10 mouse cellular contexts compared by ENCODE assay signal in the genomic region with DNA sequence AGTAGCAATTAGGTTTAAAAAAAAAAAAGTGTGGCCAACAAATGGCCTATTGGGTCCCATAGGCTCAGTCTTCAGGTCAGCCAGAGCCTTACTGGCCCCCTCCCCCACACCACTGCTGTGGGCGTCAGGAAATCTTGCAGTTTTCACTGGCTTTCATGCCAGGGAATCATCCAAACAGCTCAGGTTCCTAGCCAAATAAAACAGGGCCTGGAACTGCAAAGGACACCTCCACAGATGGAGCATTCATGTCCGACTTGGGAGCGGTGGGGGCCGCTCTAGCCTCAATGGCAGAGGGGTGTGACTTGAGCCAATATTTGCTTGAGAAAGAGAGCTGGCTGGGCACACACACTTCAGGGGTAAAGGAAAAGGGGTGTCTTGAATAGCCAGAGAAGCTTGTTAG. TPM values are rescaled to one million over a fixed set of nuclear protein-coding genes. Genes with fewer than 3 reads are reported as not detected.
A peak's percentile ranks its signal among the peaks of the same experiment; 100 is the strongest.
DNase-seq lines count a peak whose midpoint lies in the region; ATAC-seq and TF ChIP-seq lines count a peak whose summit lies in the region.
"Had no signal": no experiment of that assay in that cellular context is flagged by ENCODE, and none has a peak within 500 bp of the region (broad histone marks: within the 10 kb centered on the region; RNA-seq: fewer than 3 reads in every experiment).

No protein-coding gene starts in this region.

- no peak for TF ChIP-seq EP300 in heart, postnatal 0 days (IDR thresholded peaks at IDR 0.05; ENCODE audit: low read depth)

- H3K4me3 ChIP-seq in heart, postnatal 0 days (ENCODE audit: low read depth, low read length) = no peak overlapping the region
- H3K4me3 ChIP-seq in embryonic facial prominence, embryonic 11.5 days (ENCODE audit: low read depth, low read length) = no peak overlapping the region
- no peak overlapping the region for H3K4me3 ChIP-seq in hindbrain, postnatal 0 days (ENCODE audit: low read length)
- H3K4me3 ChIP-seq: neural tube, embryonic 12.5 days had no signal

- H3K9me3 ChIP-seq in heart, postnatal 0 days (replicated peaks; ENCODE audit: control insufficient read depth, low read length) = no peaks in the 10 kb centered on the region
- H3K9me3 ChIP-seq in embryonic facial prominence, embryonic 11.5 days (replicated peaks; ENCODE audit: control insufficient read depth, low read length) = no peaks in the 10 kb centered on the region
- no peaks in the 10 kb centered on the region for H3K9me3 ChIP-seq in hindbrain, postnatal 0 days (ENCODE audit: low read length)
- H3K9me3 ChIP-seq: neural tube, embryonic 12.5 days had no signal

- H3K4me2 ChIP-seq in heart, postnatal 0 days (ENCODE audit: low read depth, low read length) = 0 out of 2 replicates have a peak overlapping the region, but pooled peaks have one; percentile 6
- H3K4me2 ChIP-seq in embryonic facial prominence, embryonic 11.5 days (ENCODE audit: low read depth, low read length) = no peak overlapping the region
- H3K4me2 ChIP-seq in hindbrain, postnatal 0 days (ENCODE audit: low read depth, low read length) = no peak overlapping the region
- H3K4me2 ChIP-seq: neural tube, embryonic 12.5 days had no signal

- H3K27ac ChIP-seq in heart, postnatal 0 days (ENCODE audit: low read depth) = peak overlapping the region; percentile 52
- H3K27ac ChIP-seq in embryonic facial prominence, embryonic 11.5 days (replicated peaks; ENCODE audit: low read depth, low read length) = no peak overlapping the region
- peak overlapping the region; percentile 74 for H3K27ac ChIP-seq in hindbrain, postnatal 0 days
- H3K27ac ChIP-seq: neural tube, embryonic 12.5 days had no signal

- no peak for DNase-seq in heart, postnatal 0 days (ENCODE audit: low spot score)
- DNase-seq in heart, adult 8-10 months (ENCODE audit: low spot score) = no peak
- peak; percentile 19 for DNase-seq in embryonic facial prominence, embryonic 11.5 days (ENCODE audit: low spot score)
- DNase-seq in hindbrain, postnatal 0 days (ENCODE audit: low spot score) = peak; percentile 67
- peak; percentile 67 for DNase-seq in lung, postnatal 25 days (ENCODE audit: low spot score)
- DNase-seq in spleen, postnatal 14 days (ENCODE audit: low spot score in 2 of 2) = no peak
- no peak for DNase-seq in left cerebral cortex, adult 18-20 months (ENCODE audit: low spot score in 2 of 2)
- no peak for DNase-seq in urinary bladder, adult 18-20 months (ENCODE audit: low spot score in 2 of 2)

- TF ChIP-seq CTCF in heart, postnatal 0 days (IDR thresholded peaks at IDR 0.05; ENCODE audit: low read depth) = no peak
- no peak for TF ChIP-seq CTCF in hindbrain, postnatal 0 days (IDR thresholded peaks at IDR 0.05; ENCODE audit: low read depth)

- peaks cover 32% of the 10 kb centered on the region for H3K4me1 ChIP-seq in heart, postnatal 0 days (ENCODE audit: control insufficient read depth, insufficient read depth)
- H3K4me1 ChIP-seq in embryonic facial prominence, embryonic 11.5 days (ENCODE audit: control insufficient read depth, insufficient read depth, low read length) = no peaks in the 10 kb centered on the region
- H3K4me1 ChIP-seq in hindbrain, postnatal 0 days (ENCODE audit: insufficient read depth, low read length) = peaks cover 18% of the 10 kb centered on the region
- H3K4me1 ChIP-seq: neural tube, embryonic 12.5 days had no signal

- H3K27me3 ChIP-seq in heart, postnatal 0 days (ENCODE audit: control insufficient read depth, insufficient read depth, low read length) = no peaks in the 10 kb centered on the region
- H3K27me3 ChIP-seq in embryonic facial prominence, embryonic 11.5 days (ENCODE audit: control insufficient read depth, insufficient read depth, low read length) = no peaks in the 10 kb centered on the region
- no peaks in the 10 kb centered on the region for H3K27me3 ChIP-seq in hindbrain, postnatal 0 days (ENCODE audit: insufficient read depth, low read length)
- H3K27me3 ChIP-seq: neural tube, embryonic 12.5 days had no signal

- no peaks in the 10 kb centered on the region for H3K36me3 ChIP-seq in heart, postnatal 0 days (replicated peaks; ENCODE audit: control insufficient read depth, insufficient read depth, low read length)
- H3K36me3 ChIP-seq in embryonic facial prominence, embryonic 11.5 days (replicated peaks; ENCODE audit: control insufficient read depth, insufficient read depth, low read depth, low read length) = no peaks in the 10 kb centered on the region
- no peaks in the 10 kb centered on the region for H3K36me3 ChIP-seq in hindbrain, postnatal 0 days (ENCODE audit: insufficient read depth, low read length)
- H3K36me3 ChIP-seq: G1E; neural tube, embryonic 12.5 days had no signal

- H3K9ac ChIP-seq in heart, postnatal 0 days (replicated peaks; ENCODE audit: low read depth, low read length) = no peak overlapping the region
- H3K9ac ChIP-seq in embryonic facial prominence, embryonic 11.5 days (replicated peaks; ENCODE audit: low read length) = no peak overlapping the region
- H3K9ac ChIP-seq in hindbrain, postnatal 0 days (replicated peaks; ENCODE audit: low read length) = no peak overlapping the region
- H3K9ac ChIP-seq: neural tube, embryonic 12.5 days had no signal

- WGBS in heart, postnatal 0 days = 71% methylated on average over 4 of the region's 4 CpGs
- WGBS in embryonic facial prominence, embryonic 11.5 days = 47% methylated on average over 4 of the region's 4 CpGs
- 50% methylated on average over 4 of the region's 4 CpGs for WGBS in hindbrain, postnatal 0 days

- peak; percentile 35 for ATAC-seq in heart, postnatal 0 days (ENCODE audit: insufficient read depth, low read depth)
- ATAC-seq in embryonic facial prominence, embryonic 11.5 days (replicated peaks; ENCODE audit: insufficient number of reproducible peaks, low FRiP score, low TSS enrichment, low read depth) = no peak
- ATAC-seq in hindbrain, postnatal 0 days = peak; percentile 89

RNA-seq across cellular contexts. Expression of a gene that starts 20.5 kb away (rescaled TPM):
- 22.2 and 36.3 TPM in 2 replicates for total RNA-seq in heart, postnatal 0 days (2014; rRNA removed; ENCODE audit: low replicate concordance)
- 7.7 and 7.8 TPM in 2 replicates for polyA plus RNA-seq in heart, postnatal 0 days (2015; fragmentation: Nextera tagmentation; extraction: Ambion mirVana)
- total RNA-seq in heart, adult 8-10 months (2022) = 1 to 10 TPM; 6.8 to 9.6 (median 7.5) TPM
- polyA plus RNA-seq in embryonic facial prominence, embryonic 11.5 days (2014; fragmentation: Nextera tagmentation; extraction: Ambion mirVana) = 49.4 and 52.2 TPM in 2 replicates
- 191 and 199 TPM in 2 replicates for total RNA-seq in hindbrain, postnatal 0 days (2014; rRNA removed)
- polyA plus RNA-seq in hindbrain, postnatal 0 days (2015; fragmentation: Nextera tagmentation; extraction: Ambion mirVana) = 75.7 and 78.5 TPM in 2 replicates
- 10 to 100 TPM; 45.9 to 48.0 TPM for total RNA-seq in left cerebral cortex, adult 18-20 months (2021)
- polyA plus RNA-seq: G1E had no signal

Comparison
In these comparisons a context has a peak if more than half of its experiments do, and no peak if none do; other contexts are left out.
1. DNase-seq: peak in embryonic facial prominence, embryonic 11.5 days (single experiment), hindbrain, postnatal 0 days (single experiment) and lung, postnatal 25 days (single experiment); none in heart, postnatal 0 days (single experiment), heart, adult 8-10 months (single experiment), spleen, postnatal 14 days (0 of 2), left cerebral cortex, adult 18-20 months (0 of 2) and urinary bladder, adult 18-20 months (0 of 2).